Mouse (Mus musculus) mouse trophoblast stem cell (cell line): Measurements from ENCODE around the gene Sept1.

Experiments used
- in situ Hi-C, 2 experiments: fragments of 300-500 bp; cut with MseI, MboI; formaldehyde crosslinking; loops; 2 replicates in 1 of 2; 3 replicates in 1 of 2; pipeline ENCODE4 v1.15.1; 2025

The Sept1 gene

DNA sequence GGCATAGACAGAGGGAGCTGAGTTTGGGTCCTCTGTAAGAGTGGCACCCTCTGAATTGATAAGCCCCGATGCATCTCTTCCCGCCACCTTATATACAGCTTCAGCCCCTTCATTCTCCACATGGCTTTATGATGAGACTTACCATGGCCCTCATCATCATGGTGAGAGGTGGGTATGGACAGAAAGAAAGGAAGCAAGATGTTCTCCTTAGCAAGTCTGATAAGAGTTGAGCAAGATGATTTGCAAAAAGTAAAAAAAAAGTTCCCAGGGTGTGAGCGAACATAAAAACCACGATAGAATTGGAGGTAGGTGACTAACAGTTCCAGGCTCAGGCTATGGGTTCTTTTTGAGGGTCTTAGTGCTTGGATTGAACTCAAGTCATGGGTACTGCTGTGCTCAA is 14.3 kb downstream of the Sept1 start:
- in situ Hi-C loops: no loop called here

DNA sequence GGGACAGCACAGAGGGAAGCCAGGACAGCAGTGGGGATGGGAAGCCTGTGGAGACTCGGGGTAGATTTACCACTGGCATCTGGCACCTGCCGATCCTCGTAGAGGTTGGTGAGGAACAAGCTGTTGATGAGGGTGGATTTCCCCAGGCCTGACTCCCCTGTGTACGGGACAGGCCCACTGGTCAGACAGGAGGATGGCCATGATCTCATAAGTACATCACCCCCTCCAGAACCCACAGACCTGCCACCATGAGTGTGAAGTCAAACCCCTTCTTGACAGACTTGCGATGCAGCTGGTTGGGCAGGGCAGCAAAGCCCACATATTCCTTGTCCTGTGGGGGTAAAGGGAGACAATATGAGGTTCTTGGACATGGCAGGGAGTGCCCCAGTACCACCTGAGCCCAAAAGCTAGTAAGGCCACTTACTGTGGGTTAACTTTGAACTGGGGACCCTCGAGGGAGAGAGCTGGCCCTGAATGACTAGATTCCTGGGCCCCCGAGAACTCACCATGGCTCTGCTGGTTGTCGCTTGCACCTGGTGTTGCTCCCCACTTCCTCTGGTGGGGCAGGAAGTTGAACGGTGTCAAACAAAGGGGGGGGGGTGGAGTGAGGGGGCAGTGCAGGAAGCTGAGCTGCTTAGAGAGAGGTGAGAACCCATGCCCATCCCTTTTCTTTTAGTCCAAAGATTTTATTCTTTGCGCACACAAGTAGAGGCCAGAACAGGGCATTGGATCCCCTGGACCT is 14.9 kb downstream of the Sept1 start:
- in situ Hi-C loops: no loop called here

DNA sequence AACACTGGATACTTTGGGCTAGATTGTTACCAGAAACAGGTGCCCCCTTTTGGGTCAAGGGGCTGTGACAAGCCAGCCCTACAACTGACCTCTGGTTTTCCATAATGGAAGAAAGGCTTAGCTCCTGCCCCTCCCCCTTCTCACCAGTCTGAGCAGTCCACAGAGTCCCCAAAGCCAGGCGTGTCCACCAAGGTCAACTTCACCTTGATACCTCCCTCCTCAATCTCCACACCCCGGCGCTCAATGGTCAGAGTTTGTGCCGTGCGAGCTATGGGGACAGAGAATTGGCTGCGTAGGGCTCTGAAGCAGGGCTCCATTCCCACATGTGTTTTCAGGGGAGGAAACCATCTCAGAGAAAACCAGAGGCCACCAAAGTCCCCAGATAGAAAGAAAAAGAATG is 15.5 kb downstream of the Sept1 start:
- in situ Hi-C loops: no loop called here

DNA sequence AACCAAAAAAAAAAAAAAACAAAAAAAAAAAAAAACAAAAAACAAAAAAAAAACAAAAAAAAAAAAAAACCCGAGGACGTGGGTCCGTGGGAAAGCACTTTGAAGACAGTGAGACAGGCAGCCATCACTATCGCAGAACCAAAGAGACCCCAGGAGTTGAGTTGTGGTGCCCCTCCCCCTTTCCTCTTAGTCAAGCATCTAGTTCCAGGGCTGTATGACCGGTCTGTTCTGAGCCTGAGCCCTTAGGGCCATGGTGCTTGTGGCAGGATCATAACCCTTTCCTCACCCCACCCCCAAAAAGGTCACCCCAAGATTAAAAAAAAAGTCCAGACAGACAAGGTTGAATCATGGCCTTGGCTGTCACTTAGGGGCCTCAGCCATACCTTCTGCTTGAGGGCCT is 16.6 kb downstream of the Sept1 start:
- in situ Hi-C loops: no loop called here

DNA sequence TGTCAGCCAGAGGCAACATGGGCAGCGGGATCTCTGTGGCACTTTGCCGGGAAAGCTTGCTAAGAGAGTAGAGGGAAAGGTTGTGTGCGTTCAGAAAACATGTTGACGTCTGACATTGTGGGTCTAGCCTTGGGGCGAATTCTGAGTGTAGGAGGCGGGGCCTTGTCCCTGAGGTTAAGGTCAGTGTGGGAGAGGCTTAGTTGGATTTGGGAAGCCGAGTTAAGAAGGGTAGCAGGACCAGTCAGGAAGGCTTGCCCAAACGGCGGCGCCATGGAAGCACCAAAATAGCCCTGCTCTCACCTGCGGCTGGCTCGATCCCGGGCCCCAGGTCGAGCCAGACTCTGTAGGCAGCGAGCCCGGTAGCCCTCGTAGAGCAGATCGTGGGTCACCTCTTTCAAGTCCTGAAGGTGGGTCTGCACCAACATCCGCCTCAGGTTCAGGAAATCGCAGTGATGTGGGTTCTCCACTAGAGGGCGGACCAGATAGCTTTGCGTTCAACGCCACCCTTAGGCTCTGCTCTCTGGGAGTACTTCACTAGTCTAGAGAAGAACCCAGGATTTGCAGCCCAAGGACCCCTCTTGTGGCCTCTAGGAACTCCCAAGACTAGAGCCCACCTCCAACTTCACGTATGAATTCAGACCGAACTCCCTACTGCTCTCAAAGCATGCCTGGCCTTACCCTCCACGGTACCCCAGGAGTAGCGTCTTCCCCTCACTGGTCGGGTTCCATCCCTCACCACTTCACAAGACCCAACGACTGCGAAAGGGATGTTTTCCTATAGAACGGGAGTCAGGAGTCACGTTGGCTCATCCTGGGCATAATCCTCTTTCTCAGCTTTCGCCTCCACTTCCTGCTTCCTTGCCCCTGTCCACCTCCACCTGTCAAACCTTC is 17.7 kb downstream of the Sept1 start:
- in situ Hi-C loops: no loop called here

DNA sequence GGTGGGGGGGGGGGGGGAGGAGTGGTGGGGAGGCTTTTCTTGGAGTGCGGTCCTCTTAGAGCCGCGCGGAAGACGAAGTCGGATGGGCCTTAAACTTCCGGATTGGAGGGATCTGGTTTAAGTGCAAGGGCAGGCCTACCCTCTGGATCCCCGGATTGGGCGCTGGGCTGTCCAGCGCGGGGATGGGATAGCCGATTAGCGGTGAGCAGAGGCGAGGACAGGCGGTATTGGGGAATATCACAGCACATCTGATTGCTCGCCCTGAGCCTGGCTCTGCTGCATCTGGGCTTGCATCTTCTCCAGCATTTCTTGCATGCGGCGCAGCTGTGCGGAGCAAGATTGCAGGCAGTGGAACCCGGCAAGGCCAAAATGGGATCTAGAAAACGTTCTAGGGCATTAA is 18.4 kb downstream of the Sept1 start:
- in situ Hi-C loops: no loop called here

DNA sequence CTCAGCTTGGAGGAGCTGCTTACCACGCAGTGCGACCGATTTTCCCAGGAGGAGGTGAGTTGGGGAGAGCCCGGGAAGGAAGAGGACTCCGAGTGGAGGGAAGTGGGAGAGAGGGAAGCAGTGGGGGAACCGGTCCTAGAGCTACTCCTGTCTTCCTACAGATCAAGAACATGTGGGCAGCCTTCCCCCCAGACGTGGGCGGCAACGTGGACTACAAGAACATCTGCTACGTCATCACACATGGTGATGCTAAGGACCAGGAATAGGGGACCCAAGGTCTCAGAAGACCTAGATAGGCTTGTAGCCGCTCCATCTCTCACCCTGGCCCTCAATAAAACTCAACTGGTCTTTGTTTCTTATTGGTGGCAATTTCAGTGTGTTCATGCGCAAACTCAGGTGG is 19.0 kb downstream of the Sept1 start:
- in situ Hi-C loops: no loop called here

DNA sequence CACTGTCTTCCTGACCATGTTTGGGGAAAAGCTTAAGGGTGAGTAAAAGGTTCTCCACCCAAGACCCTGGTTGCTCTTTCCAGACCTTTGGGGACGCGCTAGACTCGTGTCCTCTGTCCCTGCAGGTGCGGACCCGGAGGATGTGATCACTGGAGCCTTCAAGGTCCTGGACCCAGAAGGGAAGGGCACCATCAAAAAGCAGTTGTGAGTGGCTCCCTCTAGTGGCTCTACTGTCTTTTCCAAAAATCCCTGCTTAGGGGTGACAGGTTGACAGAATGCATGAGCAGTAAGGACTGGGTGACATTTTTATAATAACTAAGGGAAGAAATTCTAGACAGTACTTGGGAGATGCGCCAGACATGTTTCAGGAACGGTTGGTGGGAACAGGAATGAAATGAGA is 19.4 kb downstream of the Sept1 start:
- in situ Hi-C loops: no loop called here

DNA sequence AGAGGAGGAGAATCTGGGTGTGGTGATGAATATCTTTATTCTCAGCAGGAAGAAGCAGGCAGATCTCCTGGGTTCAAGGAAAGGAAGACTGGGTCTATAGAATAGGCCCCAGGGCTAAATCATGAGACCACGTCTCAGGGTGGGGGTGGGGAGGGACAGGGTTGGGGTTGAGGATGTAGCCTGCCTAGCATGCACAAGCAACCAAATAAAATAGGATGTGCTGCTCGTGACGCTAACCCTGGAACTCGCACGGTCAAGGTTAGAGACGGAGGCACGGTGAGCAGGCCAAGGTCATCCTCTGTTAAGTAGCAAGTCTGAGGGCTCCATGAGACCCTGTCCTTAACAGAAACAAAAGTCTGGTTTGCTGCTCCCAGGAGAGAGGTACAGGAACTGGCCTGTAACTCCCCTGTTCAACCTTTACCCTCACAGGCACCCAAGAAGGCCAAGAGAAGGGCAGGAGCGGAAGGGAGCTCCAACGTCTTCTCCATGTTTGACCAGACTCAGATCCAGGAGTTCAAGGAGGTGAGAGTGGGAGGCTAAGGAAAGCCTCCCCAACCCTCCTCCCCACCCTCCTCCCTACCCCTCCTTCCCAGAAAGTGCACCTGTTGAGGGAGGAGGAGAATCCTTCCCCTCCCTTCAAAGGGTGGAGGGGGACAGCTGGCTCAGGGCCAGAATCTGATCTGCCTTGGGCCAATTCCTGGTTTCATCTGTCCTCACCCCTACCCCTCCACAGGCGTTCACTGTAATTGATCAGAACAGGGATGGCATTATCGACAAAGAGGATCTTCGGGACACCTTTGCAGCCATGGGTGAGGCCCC is 20.3 kb downstream of the Sept1 start:
- in situ Hi-C loops: no loop called here

DNA sequence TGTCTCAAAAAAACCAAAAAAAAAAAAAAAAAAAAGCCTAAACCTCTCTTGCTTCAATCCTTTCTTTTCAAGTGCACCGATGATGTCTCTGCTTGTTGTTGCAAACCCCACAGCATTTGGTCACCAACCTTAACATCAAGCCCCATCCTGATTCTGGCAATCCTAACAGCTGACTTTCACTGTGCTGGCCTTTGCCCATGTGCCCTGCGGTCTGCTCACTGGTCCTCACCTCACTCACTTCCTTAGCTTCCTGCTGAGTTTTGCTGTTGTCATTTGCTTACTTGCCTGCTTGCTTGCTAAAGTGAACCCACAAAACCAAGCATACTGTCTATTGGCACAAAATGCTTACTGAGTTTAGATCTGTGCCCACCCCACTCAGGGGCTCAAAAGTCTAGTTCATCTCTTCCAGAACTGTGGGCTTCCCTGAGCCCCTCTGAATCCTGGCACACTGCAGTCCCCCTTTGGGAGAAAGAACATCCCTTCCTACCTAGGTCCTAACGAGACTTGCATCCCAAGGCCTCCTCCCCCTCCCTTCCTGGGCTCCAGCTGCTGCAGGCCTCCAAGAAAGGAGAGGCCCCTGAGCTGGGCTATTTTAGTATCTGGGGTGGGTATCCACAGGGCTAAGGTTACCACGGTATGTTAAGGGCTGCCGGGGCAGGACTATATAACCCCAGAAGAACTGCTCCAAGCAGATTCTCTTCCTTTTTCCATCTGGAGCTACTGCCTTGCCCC is 21.8 kb downstream of the Sept1 start:
- in situ Hi-C loops: no loop called here

DNA sequence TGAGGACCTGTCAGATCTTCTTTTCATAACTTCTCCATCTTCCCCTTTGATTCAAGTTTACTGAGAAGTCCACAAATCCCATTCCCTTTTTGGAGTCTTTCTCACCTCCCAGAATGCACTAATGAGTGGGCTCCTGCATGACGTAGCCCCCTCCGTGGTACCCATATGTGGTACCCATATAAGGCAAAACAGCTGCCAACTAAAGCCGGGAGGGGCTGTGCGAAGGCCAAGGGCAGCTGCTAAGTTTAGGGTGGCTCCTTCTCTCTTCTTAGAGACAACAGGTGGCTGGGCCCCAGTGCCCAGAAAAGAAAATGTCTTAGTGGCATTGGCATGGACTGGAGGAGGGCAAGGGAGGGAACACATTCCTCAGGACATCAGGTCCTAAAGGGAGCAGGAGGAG is 22.7 kb downstream of the Sept1 start:
- in situ Hi-C loops: no loop called here

DNA sequence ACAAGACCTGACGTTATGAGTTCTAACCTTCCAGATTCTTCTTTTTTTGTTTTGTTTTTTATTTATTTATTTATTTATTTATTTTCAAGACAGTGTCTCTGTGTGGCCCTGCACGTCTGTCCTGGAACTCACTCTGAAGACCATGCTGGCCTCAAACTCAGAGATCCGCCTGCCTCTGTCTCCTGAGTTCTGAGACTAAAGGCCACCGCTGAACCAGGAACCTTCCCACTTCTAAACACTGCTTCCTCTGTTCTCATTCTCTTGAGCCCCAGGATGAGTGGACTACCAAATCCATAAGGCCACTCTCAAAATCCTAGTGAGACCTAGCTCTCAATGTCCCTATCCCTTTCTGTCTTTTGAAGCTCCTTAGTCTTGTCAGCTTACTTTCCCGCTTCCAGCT is 23.1 kb downstream of the Sept1 start:
- in situ Hi-C loops: no loop called here

DNA sequence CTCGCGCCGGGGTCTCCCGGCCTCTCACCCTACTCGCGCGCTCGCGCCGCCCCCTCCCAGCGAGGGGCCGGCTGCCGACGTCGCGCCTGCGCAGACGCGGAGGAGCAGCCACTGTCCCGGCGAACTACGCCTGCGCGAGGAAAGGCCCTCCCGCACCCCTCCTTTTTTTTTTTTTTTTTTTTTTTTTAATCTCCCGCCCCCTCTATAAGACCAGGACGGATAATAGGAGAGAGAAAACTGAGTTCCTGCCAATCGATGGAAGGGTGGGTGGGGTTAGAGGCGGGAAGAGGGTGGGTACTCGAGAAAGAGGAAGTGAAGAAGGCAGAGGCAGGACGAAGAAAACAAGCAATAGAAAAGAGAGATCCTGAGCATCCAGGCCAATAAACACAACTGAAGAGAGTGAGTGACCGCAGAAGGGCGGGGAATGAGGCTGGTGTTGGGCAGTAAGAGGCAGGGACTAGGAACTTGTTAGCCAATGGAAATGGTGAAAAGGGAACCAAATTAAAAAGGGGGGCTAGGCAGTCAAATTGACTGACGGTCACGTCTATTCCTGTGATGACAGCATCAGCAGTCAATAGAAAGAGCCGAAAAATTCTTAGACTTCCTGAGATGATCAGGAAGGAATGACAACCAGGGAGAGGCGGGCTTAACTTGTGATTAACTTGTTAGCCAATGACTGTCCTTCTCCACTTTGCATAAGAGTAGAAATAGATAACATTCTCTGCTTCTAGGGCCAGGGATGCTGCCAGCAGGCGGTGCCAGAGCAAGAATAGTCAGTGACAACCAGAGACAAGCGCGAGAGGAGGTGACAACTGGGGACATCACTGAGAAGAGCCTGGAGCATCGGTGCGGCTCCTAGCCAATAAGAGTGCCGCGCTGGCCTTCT is 24.1 kb downstream of the Sept1 start, which contains the start of gene Mylpf:
Mylpf (plus strand) TSS at position 338 of the 886 bp plus-strand sequence.
- in situ Hi-C loops: no loop called here

DNA sequence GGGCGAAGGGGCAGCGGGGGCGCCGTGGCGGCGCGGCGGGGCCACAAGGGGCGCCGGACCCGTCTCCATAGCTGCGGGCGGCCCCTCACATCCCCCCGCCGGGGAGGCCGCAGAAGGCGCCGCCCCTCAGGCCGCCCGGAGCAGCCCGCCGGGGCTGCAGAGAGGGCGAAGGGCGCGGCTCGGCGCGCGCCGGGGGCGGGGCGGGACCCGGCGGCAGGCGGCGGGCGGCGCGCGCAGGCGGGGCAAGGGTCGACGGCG is 24.7 kb downstream of the Sept1 start, which contains the start of gene Tbc1d10b:
Tbc1d10b (minus strand) TSS at position 174 of the 258 bp plus-strand sequence.
- in situ Hi-C loops: no loop called here

DNA sequence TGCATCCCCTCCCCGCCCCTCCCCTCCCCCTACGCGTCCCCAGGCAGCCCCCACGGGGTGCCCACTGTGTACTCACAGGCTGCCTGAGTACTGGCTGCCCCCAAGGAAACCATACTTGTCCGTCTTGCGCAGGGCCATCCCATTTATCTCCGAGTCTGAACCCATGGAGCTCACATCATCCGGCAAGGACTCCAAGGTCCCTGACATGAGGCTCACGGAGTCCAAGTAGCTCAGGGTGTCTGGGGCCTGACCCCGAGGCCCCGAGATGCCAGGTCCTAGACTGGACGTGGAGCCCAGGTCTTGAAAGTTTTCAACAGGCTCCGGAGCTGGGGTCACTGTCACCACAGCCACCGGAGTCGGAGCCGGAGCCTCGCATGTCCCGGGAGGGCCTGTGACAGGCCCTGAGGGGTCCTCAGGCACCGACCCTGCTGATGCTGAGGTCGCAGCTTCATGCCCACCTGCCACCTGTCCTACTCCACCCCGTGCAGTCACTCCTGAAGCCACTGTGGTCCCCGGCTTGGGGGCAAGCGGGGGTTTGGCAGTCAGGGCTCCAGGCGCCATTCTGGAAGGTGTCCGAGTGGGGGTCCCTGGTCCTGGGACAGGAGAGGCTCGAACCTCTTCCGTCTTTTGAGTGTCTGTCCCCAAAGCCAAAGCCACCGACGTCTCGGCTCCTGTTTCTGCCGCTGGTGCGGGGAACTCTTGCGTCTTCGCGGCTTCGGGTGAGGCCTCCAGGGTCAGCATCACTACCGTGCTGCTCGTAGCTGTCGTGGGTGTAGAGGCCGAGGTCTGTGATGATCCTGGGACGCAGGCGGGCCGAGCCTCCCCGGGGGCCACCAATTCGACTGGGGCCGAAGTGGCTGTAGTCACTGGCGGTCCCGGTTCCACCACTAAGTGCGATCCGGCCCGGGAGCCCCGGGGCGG is 25.3 kb downstream of the Sept1 start:
- in situ Hi-C loops: no loop called here

DNA sequence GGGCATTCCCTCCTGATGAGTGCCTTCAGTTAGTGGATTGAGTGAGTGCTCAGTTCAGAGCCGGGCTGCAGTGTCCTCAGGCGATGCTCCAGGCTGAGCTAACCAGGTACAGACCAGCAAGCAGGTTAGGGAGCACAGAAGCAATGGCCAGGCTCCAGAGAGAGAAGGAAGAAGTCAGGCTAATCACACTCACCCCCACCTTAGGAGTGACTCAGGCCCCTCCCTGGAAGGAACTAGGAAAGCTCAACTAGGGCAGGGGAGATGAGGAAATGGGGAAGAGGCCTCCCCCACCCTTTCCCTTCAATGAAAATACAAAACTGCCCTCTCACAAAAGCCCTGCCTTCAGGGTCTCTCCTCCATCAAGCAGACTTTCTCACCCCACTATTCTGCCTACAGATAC is 26.3 kb downstream of the Sept1 start:
- in situ Hi-C loops: no loop called here

DNA sequence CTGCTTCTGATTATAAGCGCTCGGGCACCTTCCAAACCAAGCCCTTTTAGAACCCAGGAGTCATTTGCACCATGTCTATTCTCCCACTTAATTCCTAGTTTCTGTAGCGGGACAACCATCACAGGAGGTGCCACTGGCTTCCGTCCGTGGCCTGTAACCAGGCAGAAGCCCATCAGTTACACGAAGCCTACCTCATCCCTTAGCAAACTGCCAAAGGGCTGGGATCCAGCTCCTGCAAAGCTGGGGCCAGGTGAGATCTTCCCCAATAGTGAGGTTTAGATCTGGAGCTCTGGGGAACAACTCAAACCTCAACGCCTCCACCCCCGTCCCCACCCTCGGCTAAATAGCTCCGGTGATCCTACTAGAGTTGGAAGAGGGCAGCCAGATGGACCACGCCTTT is 36.4 kb downstream of the Sept1 start:
- in situ Hi-C loops: no loop called here

DNA sequence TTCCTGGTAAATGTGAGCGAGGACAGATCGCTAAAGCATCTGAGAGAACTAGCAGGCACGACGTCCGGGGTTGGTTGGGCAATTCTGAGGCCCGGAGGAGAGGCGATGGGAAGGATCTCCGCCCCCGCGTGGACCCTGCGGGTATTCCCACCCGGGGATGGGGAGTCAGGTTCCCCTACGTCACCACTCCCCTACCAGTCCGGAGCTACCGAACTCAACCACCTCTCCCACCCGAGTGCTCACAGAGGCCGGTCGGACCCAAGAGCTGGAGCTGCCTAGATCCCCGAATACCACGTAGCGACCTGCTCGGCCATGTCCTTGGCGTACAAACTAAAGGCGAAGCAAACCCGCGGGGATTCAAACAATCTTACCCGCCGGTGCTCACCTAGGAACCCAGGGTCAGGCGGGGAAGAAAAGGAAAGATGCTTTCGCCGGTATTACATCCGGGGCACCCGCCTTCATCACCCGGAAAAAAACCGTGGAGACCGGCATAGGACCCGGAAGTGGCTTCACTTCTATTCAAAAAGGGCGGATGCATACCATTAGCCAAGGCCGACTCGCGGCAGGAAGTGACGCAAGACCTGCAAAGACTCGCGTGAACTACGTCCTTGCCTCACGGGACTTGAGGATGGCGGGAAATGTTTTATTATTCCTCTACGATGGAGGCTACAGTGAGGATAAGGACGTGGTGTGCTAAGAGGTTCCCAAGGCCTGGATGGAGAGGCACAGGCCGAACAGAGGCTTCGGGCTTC is 37.2 kb downstream of the Sept1 start, which contains the start of gene Cd2bp2:
Cd2bp2 (minus strand) TSS at position 507 of the 752 bp plus-strand sequence.
- in situ Hi-C loops: no loop called here

DNA sequence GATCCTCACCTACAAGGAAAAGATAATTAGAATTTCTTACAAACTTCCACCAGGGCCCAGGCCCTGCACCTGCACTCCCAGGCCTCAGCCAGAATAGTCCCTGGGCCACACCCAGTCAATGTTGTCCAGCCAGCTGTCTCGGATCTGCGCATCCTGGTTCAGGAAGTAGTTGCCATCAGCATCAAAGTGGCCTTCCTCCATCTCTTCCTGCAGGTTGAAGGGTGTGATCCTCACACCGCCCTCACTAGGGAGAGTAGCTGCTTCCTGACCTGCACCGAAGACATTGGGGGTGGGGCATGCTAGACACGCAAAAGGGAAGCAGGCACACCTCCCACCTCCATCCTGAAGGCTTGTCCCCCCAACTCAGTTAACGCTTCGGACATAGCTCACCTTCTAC is 38.3 kb downstream of the Sept1 start:
- in situ Hi-C loops: no loop called here
